Mouse (Mus musculus) ovary, adult 18-20 months (tissue): ENCODE results near the gene Abcc4.
A peak's percentile ranks its signal among the peaks of the same experiment; 100 is the strongest.

Experiments used
- DNase-seq: peaks from one replicate; pipeline ENCODE4 v3.0.0; 2022; ENCODE audit warnings: low spot score, mixed read lengths

Gene Abcc4

GRCm38 (mm10) chr14:118638447-118639275 is 67.4 kb downstream of the Abcc4 start:
- no peak for DNase-seq

DNA sequence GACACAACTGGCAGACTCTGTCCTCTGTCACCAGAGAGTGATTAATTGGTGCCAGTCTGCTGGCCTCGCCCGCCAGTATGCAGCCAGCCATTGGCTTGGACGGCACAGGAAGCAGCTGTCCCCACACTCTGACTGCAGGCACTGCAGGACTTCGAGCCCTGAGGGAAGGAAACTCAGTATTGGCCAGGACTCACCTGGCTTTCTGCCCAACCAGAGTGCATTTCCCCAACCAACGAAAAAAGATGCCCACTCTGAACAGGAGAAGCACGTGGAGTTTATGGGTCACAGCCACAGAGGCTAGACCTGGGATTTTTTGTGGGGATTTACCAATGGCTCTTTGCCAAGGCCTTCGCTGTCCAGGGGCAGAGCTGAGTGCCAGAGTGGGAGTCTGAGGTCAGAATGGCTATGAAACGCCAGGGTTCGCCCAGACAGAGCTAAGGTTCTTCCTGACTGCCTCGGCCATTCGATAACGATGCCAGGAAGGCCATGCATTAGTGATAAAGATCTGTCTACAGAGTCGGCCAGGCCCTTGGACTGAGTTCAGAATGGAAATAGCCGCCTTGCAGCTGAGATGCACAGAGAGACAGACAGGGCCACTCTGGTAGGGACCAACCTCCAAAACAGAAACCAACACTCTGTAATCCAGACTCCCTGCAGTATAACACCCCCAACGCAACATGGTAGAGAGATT is 70.4 kb downstream of the Abcc4 start:
- DNase-seq, result peak; percentile 45

DNA sequence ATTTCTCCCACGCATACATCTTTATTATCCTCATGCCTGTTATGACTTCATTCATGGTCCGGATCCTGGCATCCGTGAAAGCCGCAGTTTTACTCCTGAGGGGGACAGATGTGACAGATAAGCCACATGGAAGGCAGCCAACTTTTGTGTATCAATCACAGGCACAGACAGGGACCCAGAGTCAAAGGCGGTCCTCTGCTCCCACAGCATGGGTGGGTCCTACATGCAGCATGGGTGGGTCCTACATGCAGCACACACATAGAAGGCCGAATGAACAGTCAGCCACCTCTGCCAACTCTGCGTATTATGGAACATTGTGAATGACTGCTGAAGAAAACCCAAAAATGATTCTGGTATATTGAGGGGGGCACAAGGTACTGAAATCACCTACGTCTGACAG is 76.4 kb downstream of the Abcc4 start:
- DNase-seq, result no peak

GRCm38 (mm10) chr14:118621449-118621789 is 84.6 kb downstream of the Abcc4 start:
- DNase-seq, result no peak

- no peak for DNase-seq
Measured at GRCm38 (mm10) chr14:118620773-118621448, 85.1 kb downstream of the Abcc4 start.

- no peak for DNase-seq
Measured at GRCm38 (mm10) chr14:118616698-118617311, 89.2 kb downstream of the Abcc4 start.

DNA sequence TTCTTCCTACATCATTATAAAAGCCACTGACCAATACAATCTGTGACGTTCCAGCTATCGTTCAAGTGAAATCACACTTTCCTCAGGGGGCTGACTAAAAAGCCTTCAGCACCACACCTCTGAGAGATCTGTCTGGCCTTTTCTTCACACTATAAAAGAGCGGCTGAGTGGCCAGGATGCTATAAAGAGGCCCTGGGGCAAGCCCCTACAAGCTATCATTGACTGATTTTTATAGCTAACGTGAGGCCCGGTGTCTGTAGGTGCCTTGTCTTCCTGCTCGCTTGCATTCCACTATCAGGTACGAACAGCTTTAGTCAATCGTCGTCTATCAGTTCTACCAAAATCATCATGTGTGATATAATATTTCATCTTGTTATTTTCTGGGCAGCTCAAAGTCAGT is 92.3 kb downstream of the Abcc4 start:
- no peak for DNase-seq

GRCm38 (mm10) chr14:118611714-118612113 is 94.3 kb downstream of the Abcc4 start:
- no peak for DNase-seq

GRCm38 (mm10) chr14:118610786-118611185 is 95.2 kb downstream of the Abcc4 start:
- no peak for DNase-seq

- no peak for DNase-seq
Measured at GRCm38 (mm10) chr14:118608816-118609465, 97.1 kb downstream of the Abcc4 start.

DNA sequence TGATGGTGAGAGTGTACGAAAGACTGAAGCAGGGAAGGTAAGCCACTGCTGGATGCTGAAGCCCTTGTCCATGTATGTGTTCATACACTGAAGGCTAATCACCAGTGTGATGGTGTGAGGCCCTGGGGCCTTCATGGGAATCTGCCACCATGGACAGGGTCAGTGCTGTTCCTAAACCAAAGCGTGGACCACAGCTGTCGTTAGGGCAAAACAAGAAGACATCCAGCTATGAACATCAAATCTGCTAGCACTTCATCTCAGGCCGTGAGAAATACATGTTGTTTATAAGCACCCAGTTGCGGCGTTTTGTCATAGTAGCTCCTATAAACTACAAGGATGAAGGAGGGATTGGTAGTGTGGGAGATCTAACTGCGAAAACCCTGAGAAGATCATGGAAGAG is 97.7 kb downstream of the Abcc4 start:
- no peak for DNase-seq

DNA sequence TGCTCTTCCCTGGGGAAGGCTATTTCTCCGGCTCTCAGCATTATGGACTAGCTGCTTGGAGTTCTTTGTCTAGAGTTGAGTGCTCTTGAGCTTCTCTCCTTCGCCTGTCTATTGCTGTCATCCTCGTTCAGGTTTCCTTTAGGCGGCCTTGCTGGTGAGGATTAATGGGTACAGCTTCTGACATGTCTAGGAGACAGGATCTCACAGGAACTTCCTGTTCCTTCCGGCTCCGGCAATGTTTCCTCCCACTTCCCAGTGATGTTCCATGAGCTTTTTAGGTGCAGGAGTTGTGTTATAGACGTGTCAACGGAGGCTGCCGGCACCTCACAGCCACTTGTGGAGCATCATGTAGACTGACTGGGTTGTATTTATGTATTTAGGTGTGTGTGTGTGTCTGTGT is 99.5 kb downstream of the Abcc4 start:
- no peak for DNase-seq

- DNase-seq, result no peak
Measured at GRCm38 (mm10) chr14:118604903-118605302, 101.1 kb downstream of the Abcc4 start.

DNA sequence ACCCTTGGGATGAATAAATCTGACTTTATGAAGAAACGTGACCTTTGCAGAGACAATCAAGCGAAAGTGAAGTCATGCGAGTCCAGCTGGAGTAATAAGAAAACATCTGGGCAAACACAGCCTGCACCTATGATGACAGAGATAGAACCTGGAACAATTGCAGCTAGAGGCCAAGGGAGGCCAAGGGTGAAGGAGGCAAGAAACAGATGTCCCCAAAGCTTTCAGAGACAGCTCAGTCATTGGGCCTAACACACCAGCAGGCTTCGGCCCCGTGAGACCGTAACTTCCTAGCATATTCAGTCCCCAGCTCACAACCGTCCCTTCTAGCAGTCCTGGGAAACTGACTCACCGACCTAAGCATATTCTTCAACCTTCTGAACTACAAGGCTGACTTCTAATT is 104.0 kb downstream of the Abcc4 start:
- DNase-seq, result no peak

GRCm38 (mm10) chr14:118600746-118601145 is 105.3 kb downstream of the Abcc4 start:
- DNase-seq, result no peak

GRCm38 (mm10) chr14:118598757-118599156 is 107.3 kb downstream of the Abcc4 start:
- no peak for DNase-seq

GRCm38 (mm10) chr14:118594463-118594862 is 111.6 kb downstream of the Abcc4 start:
- no peak for DNase-seq

- no peak for DNase-seq
Measured at GRCm38 (mm10) chr14:118591477-118592403, 114.3 kb downstream of the Abcc4 start.

GRCm38 (mm10) chr14:118582333-118582941 is 123.6 kb downstream of the Abcc4 start:
- no peak for DNase-seq

DNA sequence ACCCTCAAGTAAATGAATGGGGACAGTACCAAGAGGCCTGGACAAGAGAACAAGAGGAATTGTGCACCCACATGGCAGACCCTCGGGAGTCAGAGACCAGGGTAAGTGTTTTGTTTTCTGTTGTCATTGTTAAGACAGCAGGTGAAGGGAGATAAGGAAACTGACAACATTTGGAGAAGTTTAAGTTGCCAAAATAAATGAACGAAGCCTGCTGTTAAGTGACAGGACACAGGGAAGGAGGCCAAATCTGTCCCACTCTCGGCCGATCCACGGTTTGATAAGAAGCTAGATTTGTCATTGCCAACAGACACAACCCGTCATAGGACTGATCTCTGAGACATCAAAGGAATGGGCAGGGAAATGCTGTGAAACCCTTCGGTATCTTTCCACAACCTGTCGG is 124.3 kb downstream of the Abcc4 start:
- DNase-seq, result no peak
